Mouse (Mus musculus) right cerebral cortex, postnatal 4 days (tissue): ENCODE data around the gene Vbp1.

Source experiments
- DNase-seq: peaks from one replicate; pipeline ENCODE4 v3.0.0-alpha.2; 2022

The Vbp1 gene

GRCm38 (mm10) chrX:75514179-75514972, at the start of gene Vbp1:
Vbp1 (plus strand) TSS chrX:75514299.
- DNase-seq = peak; percentile 71

- DNase-seq = peak; percentile 61
These were observed 38.9 kb upstream of the Vbp1 start for GRCm38 (mm10) chrX:75475182-75475644.

GRCm38 (mm10) chrX:75489886-75490285, 24.2 kb upstream of the Vbp1 start:
- no peak for DNase-seq

GRCm38 (mm10) chrX:75513787-75514178, 316 bp upstream of the Vbp1 start:
- no peak for DNase-seq

- peak; percentile 41 for DNase-seq
These were observed 63.7 kb downstream of the Vbp1 start, which contains the start of gene Rab39b for GRCm38 (mm10) chrX:75577582-75578324. Rab39b (minus strand) TSS chrX:75578231.

GRCm38 (mm10) chrX:75578539-75578938, 64.4 kb downstream of the Vbp1 start:
- no peak for DNase-seq
